Mouse (Mus musculus) cortical plate, adult 2 months (tissue): ENCODE measurements around the gene Snx33.

ENCODE experiments used
- CTCF ChIP-seq: fragments of 200-500 bp; IDR thresholded peaks from 2 replicates; pipeline ENCODE4 v1.5.1; 2011; ENCODE audit warnings: mild to moderate bottlenecking, control low read depth, low read length; ENCODE audit not compliant: insufficient read depth; ENCODE audit errors: extremely low read depth
- POLR2A ChIP-seq: fragments of 200-500 bp; IDR thresholded peaks from 2 replicates; pipeline ENCODE4 v1.6.1; 2011; ENCODE audit warnings: mild to moderate bottlenecking, low read length, control low read depth; ENCODE audit not compliant: insufficient read depth; ENCODE audit errors: extremely low read depth

DNA sequence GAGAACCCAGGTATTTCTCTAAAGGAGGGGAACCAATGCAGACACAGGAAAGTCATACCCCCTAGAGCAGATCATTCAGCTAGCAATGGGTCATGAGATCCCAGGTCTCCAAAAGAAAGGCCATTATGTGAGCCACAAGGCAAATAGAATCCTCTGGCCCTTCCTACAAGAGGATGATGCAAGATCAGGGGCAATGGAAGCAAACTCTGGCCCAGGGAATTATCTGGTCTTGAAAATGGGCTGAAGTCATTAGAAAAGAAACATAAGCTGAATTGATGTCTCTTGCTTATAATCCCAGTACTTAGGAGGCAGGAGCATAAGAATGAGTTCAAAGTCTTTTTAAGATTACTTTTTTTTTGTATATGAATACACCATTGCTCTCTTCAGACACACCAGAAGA is 28.1 kb downstream of the Snx33 start:
- TF ChIP-seq POLR2A (no peak), CTCF (no peak)
